Mouse (Mus musculus) embryonic facial prominence, embryonic 13.5 days (tissue): Measurements from ENCODE around the gene Pfkm. TPM values are rescaled to one million over a fixed set of nuclear protein-coding genes. Genes with fewer than 3 reads are reported as not detected.

Source experiments
- ATAC-seq: fragments of 200-750 bp; cut with Nextera tagmentation; 2 replicates; pipeline ENCODE4 v1.8.0; 2017; ENCODE audit warnings: low read depth; ENCODE audit not compliant: insufficient number of reproducible peaks, insufficient read depth, low FRiP score, low TSS enrichment
- H3K27ac ChIP-seq: fragments of 300-500 bp; sonication (generic); 2 replicates; pipeline ENCODE4 v1.5.1; 2015; ENCODE audit warnings: moderate library complexity, mild to moderate bottlenecking, inconsistent platforms
- H3K27me3 ChIP-seq: fragments of 300-500 bp; sonication (generic); 2 replicates; pipeline ENCODE4 v1.6.1; 2015; ENCODE audit warnings: mild to moderate bottlenecking, inconsistent platforms
- H3K36me3 ChIP-seq: fragments of 300-500 bp; sonication (generic); 2 replicates; pipeline ENCODE4 v1.6.1; 2015; ENCODE audit warnings: mild to moderate bottlenecking, inconsistent platforms
- H3K4me1 ChIP-seq: fragments of 300-500 bp; sonication (generic); 2 replicates; pipeline ENCODE4 v1.6.1; 2015; ENCODE audit warnings: inconsistent platforms
- H3K4me2 ChIP-seq: fragments of 300-500 bp; sonication (generic); 2 replicates; pipeline ENCODE4 v1.6.1; 2015; ENCODE audit warnings: moderate library complexity, mild to moderate bottlenecking, inconsistent platforms
- H3K4me3 ChIP-seq: fragments of 300-500 bp; sonication (generic); 2 replicates; pipeline ENCODE4 v1.5.1; 2015; ENCODE audit warnings: mild to moderate bottlenecking, inconsistent platforms
- H3K9ac ChIP-seq: fragments of 300-500 bp; sonication (generic); 2 replicates; pipeline ENCODE4 v1.6.1; 2015; ENCODE audit warnings: mild to moderate bottlenecking, inconsistent platforms
- H3K9me3 ChIP-seq: fragments of 300-500 bp; sonication (generic); 2 replicates; pipeline ENCODE4 v1.6.1; 2016; ENCODE audit warnings: inconsistent platforms
- WGBS: fragments of 180-500 bp; shearing (Covaris S2); methylation state at CpG from one replicate; pipeline ENCODE4 v1.1.7; 2015; ENCODE audit warnings: mixed read lengths; 5-methylcytosine and 5-hydroxymethylcytosine counted together
- polyA plus RNA-seq: library from polyadenylated mRNA; unstranded; fragments of >200 nt; fragmentation: Nextera tagmentation; extraction: Ambion mirVana; gene quantifications from 2 replicates; pipeline ENCODE4 v1.2.1, GENCODE M21; 2015

Pfkm gene
- polyA plus RNA-seq, 1 experiment from 2014 or later, result 47.0 TPM

DNA sequence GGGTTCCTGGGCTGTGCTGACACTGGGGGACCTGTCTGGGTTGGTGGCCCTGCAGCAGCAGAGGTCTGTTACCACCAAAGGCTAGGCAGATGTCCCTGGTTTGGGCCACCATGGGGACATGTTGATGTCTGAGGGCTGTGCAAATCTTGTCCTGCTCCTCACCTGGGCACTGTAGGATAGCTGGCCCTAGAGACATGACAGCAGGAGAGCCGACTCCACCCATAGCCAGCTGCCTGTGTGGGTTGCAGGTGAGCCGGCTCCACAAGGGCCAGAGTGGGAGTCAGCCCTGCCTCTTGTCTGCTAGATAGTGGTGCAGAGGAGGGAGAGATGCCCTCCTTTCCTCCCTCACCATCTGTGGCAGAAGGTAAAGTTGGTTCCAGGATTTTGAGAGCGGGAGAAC, 22.0 kb upstream of the Pfkm start:
- no peaks in the 10 kb centered on the region for H3K4me1 ChIP-seq
- no peaks in the 10 kb centered on the region for H3K27me3 ChIP-seq
- no peaks in the 10 kb centered on the region for H3K9me3 ChIP-seq
- no peak overlapping the region for H3K4me3 ChIP-seq
- 91% methylated on average over 3 of the region's 3 CpGs for WGBS
- no peak for ATAC-seq
- no peak overlapping the region for H3K4me2 ChIP-seq
- H3K36me3 ChIP-seq, result peaks cover 78% of the 10 kb centered on the region
- H3K9ac ChIP-seq, result no peak overlapping the region
- H3K27ac ChIP-seq, result no peak overlapping the region

DNA sequence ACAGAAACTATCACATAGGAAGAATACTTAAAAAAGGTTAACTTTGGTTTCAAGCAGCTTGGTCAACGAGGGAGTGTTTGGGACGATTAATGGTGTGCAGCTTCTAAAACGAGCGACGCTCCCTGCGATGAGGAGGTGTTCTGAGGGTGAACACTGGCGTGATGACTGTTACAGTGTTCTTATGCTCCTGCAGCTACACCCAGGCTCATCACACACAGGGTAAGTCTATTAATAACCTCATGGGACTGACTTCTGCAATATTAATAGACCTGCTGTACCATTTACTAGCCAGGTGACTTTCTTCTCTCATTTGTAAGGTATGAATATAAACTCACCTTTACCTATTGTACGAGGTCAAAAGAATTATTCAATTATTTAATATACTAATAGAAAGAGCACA, 17.9 kb upstream of the Pfkm start:
- 94% methylated on average over 8 of the region's 8 CpGs for WGBS
- no peaks in the 10 kb centered on the region for H3K4me1 ChIP-seq
- H3K4me2 ChIP-seq, result no peak overlapping the region
- H3K27me3 ChIP-seq, result no peaks in the 10 kb centered on the region
- no peak overlapping the region for H3K4me3 ChIP-seq
- no peak for ATAC-seq
- H3K27ac ChIP-seq, result no peak overlapping the region
- H3K9ac ChIP-seq, result no peak overlapping the region
- no peaks in the 10 kb centered on the region for H3K9me3 ChIP-seq
- H3K36me3 ChIP-seq, result peaks cover 89% of the 10 kb centered on the region

DNA sequence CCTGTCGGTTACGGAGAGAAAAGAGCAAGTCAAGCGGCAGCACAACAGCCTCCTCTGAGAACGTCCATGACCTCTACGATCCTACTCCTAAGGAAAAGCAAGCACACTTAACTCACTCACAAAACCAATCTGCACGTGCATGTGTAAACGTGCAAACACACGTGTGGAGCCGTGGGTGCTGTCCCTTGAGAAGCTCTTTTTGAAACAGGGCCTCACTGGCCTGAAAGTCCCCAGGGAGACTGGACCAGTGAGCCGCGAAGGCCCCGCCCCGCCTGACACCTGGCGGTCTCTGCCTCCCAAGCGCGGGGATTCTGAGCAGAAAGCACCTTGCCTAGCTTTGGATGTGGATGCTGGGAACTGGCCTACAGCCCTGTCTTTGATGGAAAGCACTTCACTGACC, 17.4 kb upstream of the Pfkm start:
- Histone ChIP-seq H3K9ac (no peak overlapping the region), H3K4me2 (no peak overlapping the region), H3K9me3 (no peaks in the 10 kb centered on the region), H3K27me3 (no peaks in the 10 kb centered on the region), H3K4me3 (no peak overlapping the region), H3K27ac (no peak overlapping the region), H3K4me1 (no peaks in the 10 kb centered on the region), H3K36me3 (peaks cover 87% of the 10 kb centered on the region)
- no peak for ATAC-seq
- 93% methylated on average over 16 of the region's 16 CpGs for WGBS

DNA sequence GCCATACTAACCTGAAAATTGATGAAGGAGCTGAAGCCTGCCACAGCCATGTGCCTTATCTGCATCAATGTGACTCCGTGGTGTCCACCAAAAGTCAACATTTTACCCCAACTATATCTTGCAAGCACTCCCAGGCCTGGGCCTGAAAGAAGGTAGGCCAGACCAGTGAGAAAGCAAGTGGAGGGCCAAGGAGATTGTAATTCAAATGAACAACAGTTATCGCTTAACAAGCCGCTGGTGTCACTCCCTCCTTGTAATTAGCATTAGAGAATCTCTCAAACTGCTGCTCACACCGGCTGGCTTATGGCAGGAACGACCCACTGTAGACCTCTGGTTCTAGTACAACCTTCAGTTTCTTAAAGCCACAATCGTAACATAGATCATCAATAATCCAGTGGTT, 15.5 kb upstream of the Pfkm start:
- Histone ChIP-seq H3K27me3 (no peaks in the 10 kb centered on the region), H3K9ac (no peak overlapping the region), H3K9me3 (no peaks in the 10 kb centered on the region), H3K36me3 (peaks cover 85% of the 10 kb centered on the region), H3K27ac (no peak overlapping the region), H3K4me2 (no peak overlapping the region), H3K4me1 (no peaks in the 10 kb centered on the region), H3K4me3 (no peak overlapping the region)
- 92% methylated on average over 6 of the region's 6 CpGs for WGBS
- no peak for ATAC-seq

DNA sequence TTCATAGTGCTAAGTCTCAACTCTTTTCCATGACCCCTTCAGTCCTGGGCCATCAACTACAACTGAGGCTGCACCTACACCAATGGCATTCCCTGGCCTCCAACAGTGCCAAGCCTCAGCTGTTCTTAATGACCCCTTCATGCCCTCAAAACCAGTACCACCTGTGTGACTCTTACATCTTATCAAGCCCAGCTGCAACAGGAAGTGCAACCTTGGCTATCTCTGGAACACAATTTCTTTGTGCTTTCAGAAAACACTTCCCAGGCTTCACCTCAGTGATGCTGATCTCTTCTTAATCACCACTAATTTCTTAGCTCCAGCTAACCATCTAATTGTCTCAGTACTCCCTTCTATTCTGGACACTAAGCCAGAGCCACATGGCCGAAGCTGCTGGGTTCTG, 3.5 kb upstream of the Pfkm start:
- WGBS, result 73% methylated on average over 1 of the region's 1 CpGs
- Histone ChIP-seq H3K36me3 (peaks cover 41% of the 10 kb centered on the region), H3K4me3 (no peak overlapping the region), H3K9ac (no peak overlapping the region), H3K9me3 (no peaks in the 10 kb centered on the region), H3K27ac (no peak overlapping the region), H3K4me2 (no peak overlapping the region), H3K4me1 (peaks cover 9% of the 10 kb centered on the region), H3K27me3 (no peaks in the 10 kb centered on the region)
- no peak for ATAC-seq

DNA sequence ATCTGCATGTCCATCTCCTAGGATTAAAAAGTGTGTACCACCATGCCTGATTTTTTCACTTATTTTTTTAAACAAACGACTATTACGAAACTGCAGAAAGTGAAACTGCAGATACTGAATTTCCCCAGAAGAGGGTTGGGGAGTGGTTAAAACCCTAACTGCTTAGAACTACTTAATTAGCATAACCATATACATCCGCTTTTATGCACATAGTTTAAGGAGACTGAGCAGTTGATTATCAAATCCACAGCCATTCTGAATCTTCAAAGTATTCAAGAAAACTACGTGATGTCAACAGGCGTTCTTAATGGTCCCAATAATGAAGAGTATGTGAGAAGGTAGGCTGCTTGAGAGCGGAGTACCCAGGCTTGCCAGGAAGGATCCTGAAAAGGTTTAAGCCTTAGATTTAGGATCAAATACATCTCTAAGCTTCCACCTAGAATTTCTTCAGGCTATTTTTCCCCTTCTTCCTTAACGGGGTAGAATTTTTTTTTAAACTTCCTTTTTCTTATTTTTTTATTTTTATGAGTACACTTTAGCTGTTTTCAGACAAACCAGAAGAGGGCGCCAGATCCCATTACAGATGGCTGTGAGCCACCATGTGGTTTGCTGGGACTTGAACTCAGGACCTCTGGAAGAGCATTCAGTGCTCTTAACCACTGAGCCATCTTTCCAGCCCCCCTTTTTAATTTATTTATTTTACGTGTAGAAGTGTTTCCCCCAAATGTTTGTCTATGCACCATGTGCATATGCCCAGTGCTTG, 2.8 kb upstream of the Pfkm start:
- Histone ChIP-seq H3K4me3 (no peak overlapping the region), H3K4me1 (peaks cover 9% of the 10 kb centered on the region), H3K9ac (no peak overlapping the region), H3K4me2 (no peak overlapping the region), H3K27me3 (no peaks in the 10 kb centered on the region), H3K36me3 (peaks cover 36% of the 10 kb centered on the region), H3K27ac (no peak overlapping the region), H3K9me3 (no peaks in the 10 kb centered on the region)
- no peak for ATAC-seq
- WGBS, result 72% methylated on average over 9 of the region's 9 CpGs

DNA sequence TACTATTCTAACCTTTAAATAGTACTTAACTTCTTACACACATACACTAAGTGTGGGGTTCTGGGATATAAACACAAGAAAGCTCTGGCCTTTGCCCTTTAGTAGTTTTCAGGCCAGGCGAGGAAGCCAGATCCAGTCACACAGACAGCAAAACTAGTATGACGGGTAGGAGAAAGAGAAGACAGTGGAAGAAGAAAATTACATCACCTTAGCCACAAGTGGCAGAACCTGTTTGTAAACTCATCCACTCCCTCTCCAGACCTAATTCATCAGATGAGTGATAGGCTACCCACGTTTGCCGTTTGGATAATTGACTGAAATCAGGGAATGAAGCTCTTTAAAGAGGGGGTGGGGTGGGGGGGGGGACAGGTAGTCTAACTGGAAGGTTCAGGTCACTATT, 548 bp upstream of the Pfkm start:
- Histone ChIP-seq H3K36me3 (peaks cover 16% of the 10 kb centered on the region; the same call in 1 of the 2 replicates), H3K9me3 (no peaks in the 10 kb centered on the region), H3K27me3 (no peaks in the 10 kb centered on the region)

DNA sequence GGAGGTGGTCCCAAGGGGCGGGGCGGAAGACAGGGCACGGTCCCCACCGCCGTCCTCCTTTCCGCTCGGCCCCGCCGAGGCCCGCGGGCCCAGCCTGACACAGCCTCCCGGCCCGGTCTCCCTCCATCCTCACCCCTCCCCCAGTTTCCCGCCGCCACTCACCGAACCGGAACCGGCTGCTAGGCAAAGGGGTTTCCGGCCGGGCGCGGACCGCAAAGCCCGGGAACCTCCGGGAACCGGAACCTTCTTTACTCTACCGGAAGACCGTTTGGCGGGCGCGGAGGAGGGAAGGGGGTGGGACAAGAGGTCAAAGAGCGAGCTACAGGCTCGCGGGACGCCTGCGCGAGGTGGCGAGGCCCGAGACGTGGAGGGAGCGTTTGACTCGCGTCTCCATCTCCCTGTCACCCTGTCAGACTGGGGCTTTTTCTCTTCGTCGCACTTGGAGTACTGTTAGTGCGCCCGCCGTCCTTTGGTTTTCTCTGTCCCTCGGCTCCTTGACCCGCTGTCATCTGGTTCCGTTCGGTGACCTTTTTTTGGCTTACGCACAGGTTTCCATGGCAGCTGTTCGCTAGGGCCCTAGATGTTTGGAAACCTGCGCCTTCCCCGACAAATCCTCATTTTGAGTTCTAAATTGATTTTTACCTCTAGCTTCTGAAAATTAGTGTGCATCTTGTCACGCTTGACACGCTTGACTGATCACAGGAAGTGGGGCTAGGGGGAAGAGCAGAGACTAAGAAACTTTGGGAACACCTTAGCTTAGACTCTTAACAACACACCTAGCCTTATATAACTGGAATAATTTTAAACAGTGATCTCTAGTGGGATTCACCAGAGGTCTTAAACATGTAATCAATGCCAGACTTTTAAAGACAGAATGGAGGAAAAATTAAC, 977 bp downstream of the Pfkm start, which contains the start of gene Senp1:
Senp1 (minus strand) TSS at position 624 of the 891 bp plus-strand sequence.
- peaks cover 5% of the 10 kb centered on the region; the same call in 1 of the 2 replicates for H3K36me3 ChIP-seq
- H3K4me3 ChIP-seq, result peak within 1 kb of the TSS; percentile 93
- H3K4me1 ChIP-seq, result peaks cover 9% of the 10 kb centered on the region
- H3K9ac ChIP-seq, result peak within 1 kb of the TSS; percentile 96
- H3K27me3 ChIP-seq, result no peaks in the 10 kb centered on the region
- H3K27ac ChIP-seq, result peak within 1 kb of the TSS; percentile 96
- WGBS, result under 1% methylated on average over 57 of the region's 58 CpGs
- peak within 1 kb of the TSS; percentile 68 for H3K4me2 ChIP-seq
- ATAC-seq, result peak; percentile 85
- H3K9me3 ChIP-seq, result no peaks in the 10 kb centered on the region

More for the DNA sequence above, 548 bp upstream of the Pfkm start:
- WGBS, result 22% methylated on average over 4 of the region's 4 CpGs
- peaks cover 9% of the 10 kb centered on the region for H3K4me1 ChIP-seq
- peak overlapping the region; percentile 96 for H3K9ac ChIP-seq
- H3K27ac ChIP-seq, result no peak overlapping the region
- H3K4me3 ChIP-seq, result peak overlapping the region; percentile 93
- peak overlapping the region; percentile 68 for H3K4me2 ChIP-seq
- ATAC-seq, result no peak

DNA sequence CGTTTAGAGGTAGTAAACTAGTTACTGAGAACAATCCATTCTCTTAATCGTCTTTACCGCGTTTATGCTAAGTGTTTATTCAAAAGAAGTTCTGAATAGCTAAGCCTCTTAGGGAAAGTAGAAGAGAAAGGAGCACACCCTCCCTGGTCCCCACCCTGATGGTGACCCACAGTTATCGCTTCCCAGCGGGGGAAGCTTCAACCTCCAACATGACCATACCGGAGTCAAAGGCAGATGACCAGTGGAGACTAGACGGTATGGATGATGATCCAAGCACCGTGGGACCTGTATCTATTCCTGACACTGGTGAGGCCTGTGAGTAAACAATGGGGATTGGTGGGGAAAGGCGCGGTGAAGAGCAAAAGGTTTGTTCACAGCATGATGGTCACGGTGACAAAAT, 2.5 kb downstream of the Pfkm start:
- no peak overlapping the region for H3K27ac ChIP-seq
- no peaks in the 10 kb centered on the region for H3K27me3 ChIP-seq
- ATAC-seq, result no peak
- WGBS, result 91% methylated on average over 12 of the region's 12 CpGs
- no peak overlapping the region for H3K9ac ChIP-seq
- no peak overlapping the region for H3K4me3 ChIP-seq
- no peaks in the 10 kb centered on the region for H3K9me3 ChIP-seq
- H3K36me3 ChIP-seq, result no peaks in the 10 kb centered on the region
- peaks cover 9% of the 10 kb centered on the region for H3K4me1 ChIP-seq
- H3K4me2 ChIP-seq, result no peak overlapping the region

DNA sequence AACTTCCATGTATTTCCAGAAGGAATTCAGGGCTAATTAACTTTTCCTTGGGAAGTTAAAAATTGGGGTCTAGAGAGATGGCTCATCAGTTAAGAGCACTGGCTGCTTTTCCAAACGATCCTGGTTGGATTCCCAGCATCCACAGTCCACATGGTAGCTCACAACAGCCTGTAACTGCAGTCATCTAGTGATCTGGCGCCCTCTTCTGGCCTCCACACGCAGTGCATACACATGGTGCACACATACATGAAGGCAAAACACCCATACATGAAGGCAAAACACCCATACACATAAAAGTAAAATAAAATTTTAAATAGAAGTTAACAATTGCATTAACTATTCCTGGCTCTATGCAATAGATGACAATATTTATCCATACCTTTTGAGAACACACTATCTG, 4.6 kb downstream of the Pfkm start:
- Histone ChIP-seq H3K9me3 (no peaks in the 10 kb centered on the region), H3K27ac (no peak overlapping the region), H3K27me3 (no peaks in the 10 kb centered on the region), H3K4me1 (peaks cover 1% of the 10 kb centered on the region), H3K9ac (no peak overlapping the region), H3K4me2 (no peak overlapping the region), H3K36me3 (no peaks in the 10 kb centered on the region), H3K4me3 (no peak overlapping the region)
- no peak for ATAC-seq
- 47% methylated on average over 3 of the region's 3 CpGs for WGBS

DNA sequence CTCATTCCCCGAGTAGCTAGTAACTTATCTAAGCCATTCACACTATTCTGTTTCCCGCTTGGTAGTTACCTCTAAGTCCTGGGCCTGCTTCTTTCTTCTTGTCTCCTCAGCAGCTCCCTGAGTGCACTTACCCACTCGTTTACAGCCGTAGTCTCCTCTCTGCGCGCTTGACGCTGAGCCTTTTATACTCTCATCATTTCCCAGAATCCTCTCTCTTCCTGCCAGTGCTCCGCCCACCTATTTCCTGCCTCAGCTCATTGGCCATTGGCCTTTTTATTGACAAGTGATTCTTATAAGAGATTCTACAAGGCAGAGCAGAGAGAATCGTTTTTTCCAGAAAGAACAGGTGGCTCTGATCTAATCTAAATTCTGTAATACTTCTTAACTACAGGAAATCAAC, 6.1 kb downstream of the Pfkm start:
- H3K36me3 ChIP-seq, result no peaks in the 10 kb centered on the region
- no peak for ATAC-seq
- no peaks in the 10 kb centered on the region for H3K9me3 ChIP-seq
- H3K4me3 ChIP-seq, result no peak overlapping the region
- H3K4me2 ChIP-seq, result no peak overlapping the region
- WGBS, result 87% methylated on average over 9 of the region's 9 CpGs
- H3K4me1 ChIP-seq, result no peaks in the 10 kb centered on the region
- H3K27ac ChIP-seq, result no peak overlapping the region
- H3K9ac ChIP-seq, result no peak overlapping the region
- H3K27me3 ChIP-seq, result no peaks in the 10 kb centered on the region

DNA sequence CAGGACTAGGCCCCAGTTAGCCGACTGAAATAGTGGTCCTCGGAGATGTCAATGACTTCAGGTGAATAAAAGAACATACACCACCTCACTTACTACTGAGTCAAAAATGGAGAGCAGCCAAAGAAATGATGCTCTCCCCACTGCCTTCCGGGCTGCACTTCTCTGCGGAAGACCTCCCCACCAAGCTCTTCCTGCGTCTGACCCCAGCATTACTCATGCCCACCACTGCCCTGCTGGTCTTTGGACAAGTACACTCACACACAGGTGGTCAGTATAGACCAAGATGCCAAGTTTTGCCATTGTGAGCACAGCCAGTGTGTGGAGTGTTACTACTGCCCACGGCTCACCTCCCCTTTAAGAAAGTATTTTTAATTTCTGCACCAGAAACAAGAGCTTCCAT, 10.0 kb downstream of the Pfkm start:
- Histone ChIP-seq H3K9me3 (no peaks in the 10 kb centered on the region), H3K4me1 (0 out of 2 replicates have a peak, but pooled peaks cover under 1% of the 10 kb centered on the region), H3K4me3 (no peak overlapping the region), H3K27ac (no peak overlapping the region), H3K4me2 (no peak overlapping the region), H3K36me3 (no peaks in the 10 kb centered on the region), H3K27me3 (no peaks in the 10 kb centered on the region), H3K9ac (no peak overlapping the region)
- ATAC-seq, result no peak
- 86% methylated on average over 6 of the region's 6 CpGs for WGBS
